Mouse (Mus musculus): Measurements from ENCODE around the gene Tmem210. TPM values are rescaled to one million over a fixed set of nuclear protein-coding genes. Genes with fewer than 3 reads are reported as not detected.

The Tmem210 gene
- total and polyA plus RNA-seq, 2 experiments from 2014 or later = not detected

DNA sequence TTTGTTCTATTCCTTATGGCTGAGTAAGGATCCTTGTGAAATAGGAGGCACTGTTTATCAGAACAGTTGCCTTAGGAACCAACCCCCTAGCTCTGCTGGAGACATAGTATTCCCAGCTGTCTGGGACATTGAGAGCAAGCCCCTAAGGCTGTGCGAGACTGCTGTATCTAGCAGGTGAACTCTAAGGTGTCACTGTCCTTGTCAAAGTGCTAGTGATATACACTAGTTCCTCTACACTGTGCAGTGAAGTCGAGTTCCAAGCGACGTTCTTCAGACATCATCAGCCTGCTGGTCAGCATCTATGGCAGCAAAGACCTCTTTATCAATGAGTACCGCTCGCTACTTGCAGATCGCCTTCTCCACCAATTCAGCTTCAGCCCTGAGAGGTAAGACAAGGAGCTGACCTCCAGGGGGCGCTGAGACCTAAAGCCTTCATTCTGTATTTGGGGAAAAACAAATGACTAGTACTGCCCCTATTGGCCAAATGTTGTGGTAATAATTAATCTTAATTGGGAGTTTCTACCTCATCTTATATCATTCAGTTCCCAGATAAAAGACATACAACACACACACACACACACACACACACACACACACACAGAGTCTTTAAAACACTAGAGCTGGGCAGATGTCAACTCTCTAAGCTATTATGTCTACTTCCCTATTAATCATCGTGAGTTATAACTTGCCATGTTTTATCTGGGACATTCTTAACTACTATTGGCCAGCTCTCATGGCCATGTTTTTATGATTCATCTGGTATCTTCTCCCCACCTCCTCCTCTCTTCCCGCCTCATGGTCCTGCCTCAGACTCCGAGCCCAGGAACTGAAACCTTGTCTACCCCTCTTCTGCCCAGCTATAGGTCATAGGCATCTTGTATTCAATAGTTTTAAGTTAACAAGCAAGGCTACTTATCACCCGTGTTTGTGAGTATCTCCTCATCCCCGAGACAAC, 8.7 kb upstream of the Tmem210 start:
- H3K9me3 ChIP-seq (ENCODE audit: low read length) = no peaks in the 10 kb centered on the region
- no peak overlapping the region for H3K4me3 ChIP-seq (ENCODE audit: low read depth, low read length)
- H3K4me2 ChIP-seq (ENCODE audit: low read depth, low read length, poor library complexity, severe bottlenecking) = no peak overlapping the region
- peaks cover 70% of the 10 kb centered on the region for H3K36me3 ChIP-seq (ENCODE audit: insufficient read depth, low read length)
- no peak for ATAC-seq (ENCODE audit: low FRiP score)
- 61% methylated on average over 13 of the region's 13 CpGs for WGBS
- TF ChIP-seq CTCF (IDR thresholded peaks at IDR 0.05) = peak; percentile 90
- H3K27ac ChIP-seq (ENCODE audit: low read depth, low read length) = no peak overlapping the region
- no peaks in the 10 kb centered on the region for H3K4me1 ChIP-seq (ENCODE audit: insufficient read depth, low read length)
- no peaks in the 10 kb centered on the region for H3K27me3 ChIP-seq (ENCODE audit: insufficient read depth, low read length)
- no peak overlapping the region for H3K9ac ChIP-seq (replicated peaks; ENCODE audit: low read length, poor library complexity, severe bottlenecking)
- DNase-seq (ENCODE audit: low spot score) = peak; percentile 91

- no peak overlapping the region for H3K9ac ChIP-seq (replicated peaks; ENCODE audit: low read length, poor library complexity, severe bottlenecking)
- H3K9me3 ChIP-seq (ENCODE audit: low read length) = no peaks in the 10 kb centered on the region
- TF ChIP-seq CTCF (IDR thresholded peaks at IDR 0.05) = no peak
- H3K27ac ChIP-seq (ENCODE audit: low read depth, low read length) = no peak overlapping the region
- H3K27me3 ChIP-seq (ENCODE audit: insufficient read depth, low read length) = peaks cover 10% of the 10 kb centered on the region; the same call in 1 of the 2 replicates
- H3K4me2 ChIP-seq (ENCODE audit: low read depth, low read length, poor library complexity, severe bottlenecking) = no peak overlapping the region
- no peak overlapping the region for H3K4me3 ChIP-seq (ENCODE audit: low read depth, low read length)
- peaks cover 40% of the 10 kb centered on the region for H3K36me3 ChIP-seq (ENCODE audit: insufficient read depth, low read length)
- ATAC-seq (ENCODE audit: low FRiP score) (no peak), DNase-seq (ENCODE audit: low spot score) (no peak)
- 89% methylated on average over 2 of the region's 2 CpGs for WGBS
- 0 out of 2 replicates have a peak, but pooled peaks cover 5% of the 10 kb centered on the region for H3K4me1 ChIP-seq (ENCODE audit: insufficient read depth, low read length)
Observed at GRCm38 (mm10) chr2:25285551-25285950, 2.4 kb upstream of the Tmem210 start.

- Histone ChIP-seq H3K9me3 (ENCODE audit: low read length) (no peaks in the 10 kb centered on the region), H3K4me1 (ENCODE audit: insufficient read depth, low read length) (peaks cover 10% of the 10 kb centered on the region; the same call in 1 of the 2 replicates), H3K4me3 (ENCODE audit: low read depth, low read length) (no peak overlapping the region), H3K4me2 (ENCODE audit: low read depth, low read length, poor library complexity, severe bottlenecking) (no peak overlapping the region), H3K36me3 (ENCODE audit: insufficient read depth, low read length) (peaks cover 35% of the 10 kb centered on the region), H3K27ac (ENCODE audit: low read depth, low read length) (no peak overlapping the region), H3K9ac (replicated peaks; ENCODE audit: low read length, poor library complexity, severe bottlenecking) (no peak overlapping the region), H3K27me3 (ENCODE audit: insufficient read depth, low read length) (peaks cover 18% of the 10 kb centered on the region; the same call in 1 of the 2 replicates)
- DNase-seq (ENCODE audit: low spot score) = no peak
- ATAC-seq (ENCODE audit: low FRiP score) = no peak
- TF ChIP-seq CTCF (IDR thresholded peaks at IDR 0.05) = no peak
- WGBS = 83% methylated on average over 1 of the region's 1 CpGs
Observed at GRCm38 (mm10) chr2:25286314-25286713, 1.6 kb upstream of the Tmem210 start.

- no peak for TF ChIP-seq CTCF (IDR thresholded peaks at IDR 0.05)
- ATAC-seq (ENCODE audit: low FRiP score) = 0 out of 2 replicates have a peak, but pooled peaks have one; percentile 1
- H3K36me3 ChIP-seq (ENCODE audit: insufficient read depth, low read length) = peaks cover 37% of the 10 kb centered on the region
- H3K9me3 ChIP-seq (ENCODE audit: low read length) = no peaks in the 10 kb centered on the region
- H3K27ac ChIP-seq (ENCODE audit: low read depth, low read length) = no peak overlapping the region
- 56% methylated on average over 7 of the region's 7 CpGs for WGBS
- H3K4me1 ChIP-seq (ENCODE audit: insufficient read depth, low read length) = peaks cover 11% of the 10 kb centered on the region; the same call in 1 of the 2 replicates
- peaks cover 25% of the 10 kb centered on the region for H3K27me3 ChIP-seq (ENCODE audit: insufficient read depth, low read length)
- peak; percentile 45 for DNase-seq (ENCODE audit: low spot score)
- no peak overlapping the region for H3K4me3 ChIP-seq (ENCODE audit: low read depth, low read length)
- H3K9ac ChIP-seq (replicated peaks; ENCODE audit: low read length, poor library complexity, severe bottlenecking) = no peak overlapping the region
- no peak overlapping the region for H3K4me2 ChIP-seq (ENCODE audit: low read depth, low read length, poor library complexity, severe bottlenecking)
Observed at GRCm38 (mm10) chr2:25286837-25287636, 908 bp upstream of the Tmem210 start.

DNA sequence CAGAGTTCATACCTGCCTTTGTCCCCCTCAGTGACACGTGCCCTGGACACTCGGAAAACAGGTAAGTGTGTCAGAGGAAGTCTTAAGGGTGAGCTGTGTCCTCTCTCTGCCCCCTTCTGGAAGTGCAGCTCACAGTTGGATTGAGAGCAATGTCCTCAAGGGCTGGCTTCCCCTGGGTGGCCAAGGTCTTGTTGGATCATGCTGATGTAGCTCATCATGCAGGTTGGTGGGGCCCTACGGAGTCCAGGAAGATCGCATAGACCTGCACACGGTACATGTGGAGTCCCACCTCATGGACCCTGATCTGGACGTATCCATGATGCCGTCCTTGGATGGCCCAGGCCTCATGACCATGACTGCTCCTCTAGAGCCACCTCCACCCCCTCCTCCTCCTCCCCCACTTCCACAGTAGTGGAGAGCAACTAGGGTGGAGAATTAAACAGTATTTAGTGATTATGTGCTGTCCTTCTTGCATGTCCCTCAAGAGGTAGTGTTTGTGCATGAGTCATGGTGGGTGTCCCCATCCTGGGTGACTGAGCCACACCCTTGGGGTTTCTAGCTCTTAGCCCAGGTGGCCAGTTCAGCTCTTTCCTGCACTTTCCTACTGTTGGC, 895 bp downstream of the Tmem210 start:
- Histone ChIP-seq H3K9me3 (ENCODE audit: low read length) (no peaks in the 10 kb centered on the region), H3K4me2 (ENCODE audit: low read depth, low read length, poor library complexity, severe bottlenecking) (no peak overlapping the region), H3K27ac (ENCODE audit: low read depth, low read length) (no peak overlapping the region), H3K4me1 (ENCODE audit: insufficient read depth, low read length) (peaks cover 11% of the 10 kb centered on the region; the same call in 1 of the 2 replicates), H3K9ac (replicated peaks; ENCODE audit: low read length, poor library complexity, severe bottlenecking) (no peak overlapping the region), H3K36me3 (ENCODE audit: insufficient read depth, low read length) (peaks cover 29% of the 10 kb centered on the region), H3K27me3 (ENCODE audit: insufficient read depth, low read length) (peaks cover 42% of the 10 kb centered on the region), H3K4me3 (ENCODE audit: low read depth, low read length) (no peak overlapping the region)
- no peak for DNase-seq (ENCODE audit: low spot score)
- ATAC-seq (ENCODE audit: low FRiP score) = no peak
- TF ChIP-seq CTCF (IDR thresholded peaks at IDR 0.05) = no peak
- 83% methylated on average over 7 of the region's 7 CpGs for WGBS

Measured in midbrain, postnatal 0 days (tissue).